Mouse (Mus musculus): ENCODE measurements at regions not wholly inside any gene's neighbourhood (a gene's known extent, or its start where the extent isn't known, plus 50 kb on each side); places are given as distances from the start of the nearest gene placed in this dataset.

DNA sequence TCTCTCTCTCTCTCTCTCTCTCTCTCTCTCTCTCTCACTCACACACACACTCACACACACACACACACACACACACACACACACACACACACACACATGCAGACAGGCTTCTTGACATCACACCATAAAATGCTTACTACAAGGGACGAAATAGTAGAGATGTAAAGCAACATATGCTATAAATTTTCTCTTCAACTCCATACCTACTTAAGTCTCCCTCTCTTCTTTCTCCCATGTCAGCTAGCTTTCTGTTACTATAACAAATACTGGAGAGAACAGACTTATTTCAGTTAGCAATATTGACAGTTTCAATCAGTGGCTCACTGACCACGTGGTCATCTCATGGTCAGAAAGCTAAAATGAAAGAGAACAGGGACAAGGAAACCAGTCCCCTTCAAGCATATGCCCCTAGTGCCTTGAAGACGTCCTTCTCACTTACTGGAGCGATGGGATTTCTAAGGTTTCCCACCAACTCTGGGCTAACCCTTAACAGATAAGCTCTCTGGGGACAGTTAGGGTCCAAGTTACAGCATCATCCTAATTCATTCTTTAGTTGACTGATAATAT lies 199.7 kb upstream of the Tet2 start:
- no peak overlapping the region for H3K4me3 ChIP-seq (replicated peaks; ENCODE audit: low read length)
- H3K9me3 ChIP-seq (ENCODE audit: control insufficient read depth, low read length): no peaks in the 10 kb centered on the region
- no peak for DNase-seq (ENCODE audit: low spot score)
- H3K27me3 ChIP-seq (ENCODE audit: control insufficient read depth, insufficient read depth, low read length): no peaks in the 10 kb centered on the region
- H3K36me3 ChIP-seq (ENCODE audit: control insufficient read depth, insufficient read depth, low read length): no peaks in the 10 kb centered on the region
- no peak overlapping the region for H3K9ac ChIP-seq (ENCODE audit: low read depth, low read length, severe bottlenecking)
- H3K4me2 ChIP-seq (replicated peaks; ENCODE audit: low read depth, low read length, severe bottlenecking): no peak overlapping the region
- TF ChIP-seq POLR2A (IDR thresholded peaks at IDR 0.05; ENCODE audit: borderline replicate concordance, extremely low read depth, insufficient read depth, insufficient read length): no peak
- no peak overlapping the region for H3K27ac ChIP-seq (replicated peaks; ENCODE audit: low read depth, low read length)
- WGBS: 70% methylated on average over 4 of the region's 4 CpGs
- H3K4me1 ChIP-seq (ENCODE audit: control insufficient read depth, insufficient read depth, low read length): no peaks in the 10 kb centered on the region
- no peak for ATAC-seq (ENCODE audit: low FRiP score, low read depth)

DNA sequence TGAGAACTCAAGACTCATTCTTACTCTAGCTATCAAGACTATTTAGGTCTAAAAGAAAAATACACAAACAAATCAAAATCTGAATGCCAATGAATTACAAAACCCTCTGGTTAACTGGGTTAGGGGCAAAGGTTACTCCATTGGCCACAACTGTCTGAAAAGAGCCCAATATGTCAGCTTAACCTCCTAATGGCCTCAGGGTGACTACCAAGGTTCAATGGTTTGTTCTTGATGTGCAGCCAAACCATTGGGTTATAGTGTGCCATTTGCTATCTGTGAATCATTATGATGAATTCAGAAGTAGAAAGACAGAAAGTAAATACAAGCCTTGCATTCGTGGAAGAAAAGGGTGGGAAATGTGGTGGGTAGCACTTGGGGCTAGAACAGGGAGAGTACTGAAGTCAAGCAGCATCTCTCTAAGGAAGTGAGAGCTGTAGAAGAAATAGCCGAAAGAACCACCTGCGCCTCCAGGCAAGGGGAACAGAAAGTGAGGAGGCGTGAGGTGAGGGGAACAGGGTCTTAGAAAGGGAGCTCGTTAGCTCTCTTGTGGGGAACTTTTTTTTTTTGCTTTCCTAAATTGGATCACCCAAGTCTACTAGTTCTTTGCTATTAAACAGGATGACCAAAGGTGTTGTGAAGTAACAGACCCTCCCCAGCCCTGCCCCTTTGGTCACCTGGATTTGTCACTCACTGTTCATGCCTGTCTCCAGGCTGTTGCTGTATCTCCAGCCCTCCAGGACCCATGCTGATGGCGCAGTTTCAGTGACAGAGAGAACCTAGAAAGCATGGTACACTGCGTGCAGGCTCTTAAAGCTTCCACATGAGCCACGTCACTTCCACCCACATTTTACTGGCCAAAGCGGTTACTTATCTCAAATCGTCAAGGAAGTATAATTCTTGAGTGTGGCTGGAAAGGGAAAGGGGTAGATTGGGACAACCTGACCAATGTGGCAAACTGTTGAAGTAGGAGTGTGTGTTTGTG lies 204.1 kb upstream of the Tet2 start:
- DNase-seq (ENCODE audit: low spot score) (no peak), ATAC-seq (ENCODE audit: low FRiP score, low read depth) (no peak)
- Histone ChIP-seq H3K27ac (replicated peaks; ENCODE audit: low read depth, low read length) (no peak overlapping the region), H3K9ac (ENCODE audit: low read depth, low read length, severe bottlenecking) (no peak overlapping the region), H3K9me3 (ENCODE audit: control insufficient read depth, low read length) (no peaks in the 10 kb centered on the region), H3K27me3 (ENCODE audit: control insufficient read depth, insufficient read depth, low read length) (no peaks in the 10 kb centered on the region), H3K4me3 (replicated peaks; ENCODE audit: low read length) (no peak overlapping the region), H3K36me3 (ENCODE audit: control insufficient read depth, insufficient read depth, low read length) (no peaks in the 10 kb centered on the region), H3K4me1 (ENCODE audit: control insufficient read depth, insufficient read depth, low read length) (peaks cover 7% of the 10 kb centered on the region; the same call in 1 of the 2 replicates), H3K4me2 (replicated peaks; ENCODE audit: low read depth, low read length, severe bottlenecking) (no peak overlapping the region)
- 81% methylated on average over 10 of the region's 10 CpGs for WGBS
- no peak for TF ChIP-seq POLR2A (IDR thresholded peaks at IDR 0.05; ENCODE audit: borderline replicate concordance, extremely low read depth, insufficient read depth, insufficient read length)

DNA sequence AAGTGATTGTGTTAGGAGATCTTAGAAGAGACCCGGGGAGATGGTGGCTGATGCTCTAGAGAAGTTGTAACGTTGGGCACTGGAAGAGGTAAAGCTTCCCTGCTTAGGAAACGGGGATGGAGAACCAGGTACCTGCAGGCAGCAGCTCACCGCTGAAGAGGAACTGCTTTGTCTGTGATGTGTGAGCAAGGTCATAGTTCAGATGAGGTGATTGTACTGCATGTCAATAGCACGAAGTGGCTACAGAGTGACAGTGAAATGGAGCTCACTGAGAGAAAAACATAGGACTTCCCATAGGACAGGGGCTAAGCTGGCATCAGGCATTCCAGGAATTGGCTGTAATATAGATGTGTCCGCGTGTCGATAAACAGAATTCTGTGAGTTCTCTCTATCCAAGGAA lies 205.1 kb upstream of the Tet2 start:
- 80% methylated on average over 8 of the region's 8 CpGs for WGBS
- peaks cover 17% of the 10 kb centered on the region; the same call in 1 of the 2 replicates for H3K4me1 ChIP-seq (ENCODE audit: control insufficient read depth, insufficient read depth, low read length)
- no peak overlapping the region for H3K27ac ChIP-seq (replicated peaks; ENCODE audit: low read depth, low read length)
- H3K27me3 ChIP-seq (ENCODE audit: control insufficient read depth, insufficient read depth, low read length): no peaks in the 10 kb centered on the region
- H3K36me3 ChIP-seq (ENCODE audit: control insufficient read depth, insufficient read depth, low read length): no peaks in the 10 kb centered on the region
- DNase-seq (ENCODE audit: low spot score) (no peak), ATAC-seq (ENCODE audit: low FRiP score, low read depth) (no peak)
- H3K9ac ChIP-seq (ENCODE audit: low read depth, low read length, severe bottlenecking): no peak overlapping the region
- H3K4me3 ChIP-seq (replicated peaks; ENCODE audit: low read length): no peak overlapping the region
- H3K4me2 ChIP-seq (replicated peaks; ENCODE audit: low read depth, low read length, severe bottlenecking): no peak overlapping the region
- no peaks in the 10 kb centered on the region for H3K9me3 ChIP-seq (ENCODE audit: control insufficient read depth, low read length)
- TF ChIP-seq POLR2A (IDR thresholded peaks at IDR 0.05; ENCODE audit: borderline replicate concordance, extremely low read depth, insufficient read depth, insufficient read length): no peak

DNA sequence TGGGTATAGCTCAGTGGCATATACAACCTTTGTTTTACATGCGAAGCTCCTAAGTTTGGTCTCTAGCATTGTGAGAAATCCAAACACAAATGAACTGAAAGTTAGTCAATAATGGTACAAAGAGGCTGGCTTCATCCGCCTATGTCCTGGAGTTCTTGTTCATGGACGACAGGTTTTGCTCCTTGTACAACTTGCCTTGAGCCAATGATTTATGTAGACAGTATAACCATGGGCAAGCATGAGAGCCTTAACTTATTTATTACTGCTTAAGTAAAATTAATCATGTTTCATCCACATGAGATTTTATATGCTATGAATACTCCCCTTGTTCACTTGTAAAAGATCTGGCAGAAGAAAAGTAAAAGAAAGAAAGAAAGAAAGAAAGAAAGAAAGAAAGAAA lies 205.7 kb upstream of the Tet2 start:
- Histone ChIP-seq H3K4me1 (ENCODE audit: control insufficient read depth, insufficient read depth, low read length) (peaks cover 18% of the 10 kb centered on the region; the same call in 1 of the 2 replicates), H3K36me3 (ENCODE audit: control insufficient read depth, insufficient read depth, low read length) (no peaks in the 10 kb centered on the region), H3K27me3 (ENCODE audit: control insufficient read depth, insufficient read depth, low read length) (no peaks in the 10 kb centered on the region), H3K27ac (replicated peaks; ENCODE audit: low read depth, low read length) (no peak overlapping the region), H3K9ac (ENCODE audit: low read depth, low read length, severe bottlenecking) (no peak overlapping the region), H3K9me3 (ENCODE audit: control insufficient read depth, low read length) (no peaks in the 10 kb centered on the region), H3K4me3 (replicated peaks; ENCODE audit: low read length) (no peak overlapping the region), H3K4me2 (replicated peaks; ENCODE audit: low read depth, low read length, severe bottlenecking) (no peak overlapping the region)
- no peak for ATAC-seq (ENCODE audit: low FRiP score, low read depth)
- no peak for TF ChIP-seq POLR2A (IDR thresholded peaks at IDR 0.05; ENCODE audit: borderline replicate concordance, extremely low read depth, insufficient read depth, insufficient read length)
- no peak for DNase-seq (ENCODE audit: low spot score)
- 76% methylated on average over 3 of the region's 3 CpGs for WGBS

DNA sequence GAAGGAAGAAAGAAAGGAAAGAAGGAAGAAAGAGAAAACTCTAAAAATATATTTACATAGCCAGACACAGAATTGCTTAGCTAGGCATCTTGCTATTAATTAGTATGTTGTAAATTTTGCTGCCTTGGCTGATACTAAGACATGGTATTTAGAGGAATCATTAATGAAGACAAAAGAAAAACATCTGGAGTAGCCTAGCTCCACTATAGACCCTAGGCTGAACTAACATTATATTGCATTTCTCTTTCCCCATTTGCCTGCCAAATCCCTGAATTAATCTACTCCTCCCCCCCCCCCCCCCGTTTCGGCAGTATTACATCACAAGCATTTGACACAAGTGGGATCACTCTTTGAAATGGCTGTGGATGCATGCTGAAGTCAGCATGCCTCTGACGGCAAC lies 206.1 kb upstream of the Tet2 start:
- Histone ChIP-seq H3K4me1 (ENCODE audit: control insufficient read depth, insufficient read depth, low read length) (peaks cover 18% of the 10 kb centered on the region; the same call in 1 of the 2 replicates), H3K27me3 (ENCODE audit: control insufficient read depth, insufficient read depth, low read length) (no peaks in the 10 kb centered on the region), H3K36me3 (ENCODE audit: control insufficient read depth, insufficient read depth, low read length) (no peaks in the 10 kb centered on the region), H3K9me3 (ENCODE audit: control insufficient read depth, low read length) (no peaks in the 10 kb centered on the region), H3K4me2 (replicated peaks; ENCODE audit: low read depth, low read length, severe bottlenecking) (no peak overlapping the region), H3K4me3 (replicated peaks; ENCODE audit: low read length) (no peak overlapping the region), H3K27ac (replicated peaks; ENCODE audit: low read depth, low read length) (no peak overlapping the region), H3K9ac (ENCODE audit: low read depth, low read length, severe bottlenecking) (no peak overlapping the region)
- TF ChIP-seq POLR2A (IDR thresholded peaks at IDR 0.05; ENCODE audit: borderline replicate concordance, extremely low read depth, insufficient read depth, insufficient read length): no peak
- no peak for DNase-seq (ENCODE audit: low spot score)
- 25% methylated on average over 3 of the region's 3 CpGs for WGBS
- ATAC-seq (ENCODE audit: low FRiP score, low read depth): no peak
